Mouse (Mus musculus) olfactory bulb, adult 2 months (tissue): Measurements from ENCODE around the gene Ston2.

Experiments used
- CTCF ChIP-seq: fragments of 200-500 bp; IDR thresholded peaks from 2 replicates; pipeline ENCODE4 v1.5.1; 2012; ENCODE audit warnings: low read depth, mild to moderate bottlenecking, low read length, moderate library complexity; ENCODE audit not compliant: insufficient read depth
- POLR2A ChIP-seq: fragments of 200-500 bp; IDR thresholded peaks from 2 replicates; pipeline ENCODE4 v1.6.1; 2012; ENCODE audit warnings: mild to moderate bottlenecking, low read depth, low read length, moderate library complexity; ENCODE audit not compliant: insufficient read depth

GRCm38 (mm10) chr12:91751893-91752597 lies 36.1 kb downstream of the Ston2 start:
- TF ChIP-seq CTCF, result no peak
- no peak for TF ChIP-seq POLR2A
